Mouse (Mus musculus) CH12.LX (cell line): ENCODE data around the gene Sema3a. TPM values are rescaled to one million over a fixed set of nuclear protein-coding genes. Genes with fewer than 3 reads are reported as not detected.

ENCODE experiments used
- DNase-seq: peaks from one replicate; pipeline ENCODE4 v3.0.0-alpha.2; 2013; ENCODE audit errors: extremely low read depth
- H3K27ac ChIP-seq: 2 replicates; pipeline ENCODE4 v1.5.1; 2012; ENCODE audit warnings: low read depth, mild to moderate bottlenecking, control low read depth, moderate library complexity; ENCODE audit not compliant: insufficient read depth
- H3K27me3 ChIP-seq: replicated peaks from 2 replicates; pipeline ENCODE3; 2012; ENCODE audit warnings: inconsistent platforms
- H3K36me3 ChIP-seq, 2 experiments: replicated peaks in 1 of 2; 2 replicates each; pipeline versions ENCODE3 to v1.6.1; 2012; ENCODE audit warnings: inconsistent platforms in 1 of 2, low read length in 1 of 2, mild to moderate bottlenecking in 1 of 2, mixed read lengths in 1 of 2, moderate library complexity in 1 of 2; ENCODE audit not compliant: control insufficient read depth in 1 of 2, insufficient read depth in 1 of 2
- H3K4me1 ChIP-seq, 2 experiments: 2 replicates each; pipeline ENCODE4 v1.6.1; 2012; ENCODE audit warnings: inconsistent platforms in 1 of 2, moderate library complexity in 1 of 2; ENCODE audit not compliant: insufficient read depth in 2 of 2, control insufficient read depth in 1 of 2
- H3K4me2 ChIP-seq: 2 replicates; pipeline ENCODE4 v1.6.1; 2012; ENCODE audit warnings: low read depth, mild to moderate bottlenecking, control low read depth; ENCODE audit not compliant: poor library complexity, insufficient read depth, severe bottlenecking
- H3K4me3 ChIP-seq, 3 experiments: fragments of 150-350 bp in 1 of 3; sonication (generic) in 1 of 3; replicated peaks in 1 of 3; 2 replicates each; pipeline versions ENCODE3 to v1.5.1; 2011 to 2012; ENCODE audit warnings: low read depth in 2 of 3, low read length in 2 of 3, mild to moderate bottlenecking in 2 of 3, moderate library complexity in 2 of 3, control low read depth in 1 of 3, improper control_type of control experiment in 1 of 3, inconsistent platforms in 1 of 3, mixed read lengths in 1 of 3; ENCODE audit not compliant: poor library complexity in 1 of 3
- H3K79me2 ChIP-seq: replicated peaks from 2 replicates; pipeline ENCODE4 v1.6.1; 2012; ENCODE audit warnings: mild to moderate bottlenecking, moderate library complexity; ENCODE audit not compliant: control insufficient read depth, poor library complexity, insufficient read depth, severe bottlenecking; ENCODE audit errors: extremely low read depth
- H3K9ac ChIP-seq: 2 replicates; pipeline ENCODE4 v1.6.1; 2012; ENCODE audit warnings: low read depth, mild to moderate bottlenecking, control low read depth, moderate library complexity; ENCODE audit not compliant: insufficient read depth
- H3K9me3 ChIP-seq: replicated peaks from 2 replicates; pipeline ENCODE3; 2012; ENCODE audit warnings: low read length, inconsistent platforms, mixed read lengths
- BHLHE40 ChIP-seq: IDR thresholded peaks from 2 replicates; pipeline ENCODE4 v1.6.1; 2011; ENCODE audit warnings: mild to moderate bottlenecking, low read depth, low read length, improper control_type of control experiment
- CHD1 ChIP-seq: IDR thresholded peaks from 2 replicates; pipeline ENCODE4 v1.6.1; 2012; ENCODE audit warnings: low read depth, low read length, improper control_type of control experiment, inconsistent platforms
- EP300 ChIP-seq: IDR thresholded peaks from 2 replicates; pipeline ENCODE4 v1.6.1; 2011; ENCODE audit warnings: low read length, improper control_type of control experiment
- ETS1 ChIP-seq: conservative IDR thresholded peaks from 2 replicates; pipeline ENCODE4 v1.6.1; 2012; ENCODE audit warnings: low read depth, mild to moderate bottlenecking, inconsistent platforms, low read length, improper control_type of control experiment, moderate library complexity
- IRF4 ChIP-seq: IDR thresholded peaks from 2 replicates; pipeline ENCODE4 v1.6.1; 2014; ENCODE audit warnings: low read depth, mild to moderate bottlenecking, inconsistent platforms, low read length, improper control_type of control experiment
- JUN ChIP-seq: IDR thresholded peaks from 2 replicates; pipeline ENCODE4 v1.6.1; 2011; ENCODE audit warnings: low read depth, mild to moderate bottlenecking, low read length, improper control_type of control experiment, moderate library complexity; ENCODE audit not compliant: insufficient read depth
- MAX ChIP-seq: IDR thresholded peaks from 2 replicates; pipeline ENCODE4 v1.6.1; 2011; ENCODE audit warnings: low read length, improper control_type of control experiment
- NELFE ChIP-seq: IDR thresholded peaks from 2 replicates; pipeline ENCODE4 v1.6.1; 2011; ENCODE audit warnings: low read depth, low read length, improper control_type of control experiment
- NRF1 ChIP-seq: IDR thresholded peaks from 2 replicates; pipeline ENCODE4 v1.6.1; 2014; ENCODE audit warnings: low read depth, mild to moderate bottlenecking, inconsistent platforms, low read length, improper control_type of control experiment, moderate library complexity
- POLR2A ChIP-seq: IDR thresholded peaks from 2 replicates; pipeline ENCODE4 v1.6.1; 2011; ENCODE audit warnings: low read depth, mild to moderate bottlenecking, improper control_type of control experiment, low read length
- RAD21 ChIP-seq: IDR thresholded peaks from 2 replicates; pipeline ENCODE4 v1.6.1; 2011; ENCODE audit warnings: low read depth, mild to moderate bottlenecking, low read length, improper control_type of control experiment, moderate library complexity
- SMC3 ChIP-seq: IDR thresholded peaks from 2 replicates; pipeline ENCODE4 v1.6.1; 2011; ENCODE audit warnings: low read depth, low read length, improper control_type of control experiment
- TBP ChIP-seq: conservative IDR thresholded peaks from 2 replicates; pipeline ENCODE4 v1.6.1; 2011; ENCODE audit warnings: low read depth, low read length, improper control_type of control experiment
- USF2 ChIP-seq: conservative IDR thresholded peaks from 2 replicates; pipeline ENCODE4 v1.6.1; 2011; ENCODE audit warnings: low read depth, low read length, improper control_type of control experiment
- ZKSCAN1 ChIP-seq: IDR thresholded peaks from 2 replicates; pipeline ENCODE4 v1.6.1; 2012; ENCODE audit warnings: low read depth, inconsistent platforms, low read length, improper control_type of control experiment, borderline replicate concordance
- dilution Hi-C: fragments of 300-500 bp; cut with MboI; formaldehyde crosslinking; loops from 2 replicates; pipeline ENCODE4 v1.14.3; 2020; ENCODE audit warnings: low sequenced_read_pairs; ENCODE audit not compliant: extremely low pct_unique_long_range_greater_than_20kb, extremely low pct_ligation_motif_present
- in situ Hi-C: fragments of 300-500 bp; cut with MboI; formaldehyde crosslinking; loops from 3 replicates; pipeline ENCODE4 v1.14.3; 2019; ENCODE audit warnings: low sequenced_read_pairs, low pct_ligation_motif_present, low pct_unique_long_range_greater_than_20kb, mixed read lengths
- polyA plus RNA-seq: library from polyadenylated mRNA; unstranded; fragments of >175 nt; gene quantifications from 2 replicates; pipeline ENCODE4 v1.2.1, GENCODE M21; 2012; ENCODE audit warnings: low read depth; ENCODE audit not compliant: insufficient read length
- total RNA-seq, 2 experiments: library from RNA; depleted of rRNA; stranded (reverse); fragments of 300-350 nt in 1 of 2; fragments of >200 nt in 1 of 2; gene quantifications; 2 replicates each; pipeline ENCODE4 v1.2.3; 2012 to 2014

Gene Sema3a
- total and polyA plus RNA-seq, 3 experiments, result not detected

GRCm38 (mm10) chr5:13406131-13406530, 280.9 kb downstream of the Sema3a start:
- H3K9me3 ChIP-seq, result peaks cover 13% of the 10 kb centered on the region
- DNase-seq, result no peak
- no peaks in the 10 kb centered on the region for H3K27me3 ChIP-seq
- H3K4me1 ChIP-seq, result no peaks in the 10 kb centered on the region
- no peak overlapping the region for H3K4me2 ChIP-seq
- dilution Hi-C loops (no loop called here), in situ Hi-C loops (no loop called here)
- H3K4me3 ChIP-seq, result no peak overlapping the region
- no peak overlapping the region for H3K27ac ChIP-seq
- no peaks in the 10 kb centered on the region for H3K79me2 ChIP-seq
- TF ChIP-seq IRF4 (no peak), USF2 (no peak), JUN (no peak), NRF1 (no peak), ZKSCAN1 (no peak)
- H3K9ac ChIP-seq, result no peak overlapping the region
- no peaks in the 10 kb centered on the region for H3K36me3 ChIP-seq

- no peak overlapping the region for H3K9ac ChIP-seq
- dilution Hi-C loops, result no loop called here
- H3K79me2 ChIP-seq, result no peaks in the 10 kb centered on the region
- no peak overlapping the region for H3K27ac ChIP-seq
- H3K4me3 ChIP-seq, result no peak overlapping the region
- no peaks in the 10 kb centered on the region for H3K36me3 ChIP-seq
- H3K4me1 ChIP-seq, result no peaks in the 10 kb centered on the region
- no peak for TF ChIP-seq NELFE
- no peak for TF ChIP-seq ETS1
- no peak for TF ChIP-seq RAD21
- TF ChIP-seq POLR2A, result no peak
- no peak for TF ChIP-seq BHLHE40
- TF ChIP-seq SMC3, result no peak
- no peak for TF ChIP-seq JUN
- TF ChIP-seq IRF4, result no peak
- no peak for TF ChIP-seq CHD1
- no peak for TF ChIP-seq ZKSCAN1
- TF ChIP-seq TBP, result no peak
- no peak for TF ChIP-seq MAX
- TF ChIP-seq, all 38 proteins: peak for 0
- in situ Hi-C loops, result no loop called here
- H3K4me2 ChIP-seq, result no peak overlapping the region
- no peaks in the 10 kb centered on the region for H3K27me3 ChIP-seq
- DNase-seq, result no peak
- peaks cover 11% of the 10 kb centered on the region for H3K9me3 ChIP-seq
Measured at GRCm38 (mm10) chr5:13411920-13412319, 286.7 kb downstream of the Sema3a start.

GRCm38 (mm10) chr5:13413915-13414525, 288.8 kb downstream of the Sema3a start:
- Histone ChIP-seq H3K9me3 (peaks cover 13% of the 10 kb centered on the region), H3K36me3 (no peaks in the 10 kb centered on the region), H3K79me2 (no peaks in the 10 kb centered on the region), H3K27me3 (no peaks in the 10 kb centered on the region), H3K4me1 (no peaks in the 10 kb centered on the region), H3K4me3 (no peak overlapping the region), H3K4me2 (no peak overlapping the region), H3K9ac (no peak overlapping the region), H3K27ac (no peak overlapping the region)
- in situ Hi-C loops, result no loop called here
- no peak for TF ChIP-seq EP300
- TF ChIP-seq IRF4, result no peak
- dilution Hi-C loops, result no loop called here
- DNase-seq, result no peak
